Mouse (Mus musculus) forebrain, embryonic 13.5 days (tissue): ENCODE data around the gene Atp23. TPM values are rescaled to one million over a fixed set of nuclear protein-coding genes. Genes with fewer than 3 reads are reported as not detected.

Experiments used
- ATAC-seq: fragments of 200-750 bp; cut with Nextera tagmentation; 2 replicates; pipeline ENCODE4 v1.8.0; 2017
- H3K27ac ChIP-seq: fragments of 300-500 bp; sonication (generic); 2 replicates; pipeline ENCODE4 v1.5.1; 2015; ENCODE audit warnings: inconsistent platforms, mild to moderate bottlenecking, moderate library complexity
- H3K27me3 ChIP-seq: fragments of 300-500 bp; sonication (generic); 2 replicates; pipeline ENCODE4 v1.6.1; 2015; ENCODE audit warnings: mild to moderate bottlenecking, inconsistent platforms
- H3K36me3 ChIP-seq: fragments of 300-500 bp; sonication (generic); 2 replicates; pipeline ENCODE4 v1.6.1; 2015; ENCODE audit warnings: mild to moderate bottlenecking, inconsistent platforms; ENCODE audit not compliant: poor library complexity, severe bottlenecking
- H3K4me1 ChIP-seq: fragments of 300-500 bp; sonication (generic); 2 replicates; pipeline ENCODE4 v1.6.1; 2015; ENCODE audit warnings: inconsistent platforms
- H3K4me2 ChIP-seq: fragments of 300-500 bp; sonication (generic); 2 replicates; pipeline ENCODE4 v1.6.1; 2015; ENCODE audit warnings: inconsistent platforms, mild to moderate bottlenecking, moderate library complexity
- H3K4me3 ChIP-seq: fragments of 300-500 bp; sonication (generic); 2 replicates; pipeline ENCODE4 v1.5.1; 2015; ENCODE audit warnings: mild to moderate bottlenecking, inconsistent platforms
- H3K9ac ChIP-seq: fragments of 300-500 bp; sonication (generic); 2 replicates; pipeline ENCODE4 v1.6.1; 2015; ENCODE audit warnings: mild to moderate bottlenecking, inconsistent platforms
- H3K9me3 ChIP-seq: fragments of 300-500 bp; sonication (generic); replicated peaks from 2 replicates; pipeline ENCODE4 v1.6.1; 2016; ENCODE audit warnings: inconsistent platforms
- WGBS: fragments of 180-500 bp; shearing (Covaris S2); methylation state at CpG from one replicate; pipeline ENCODE4 v1.1.7; 2015; 5-methylcytosine and 5-hydroxymethylcytosine counted together
- polyA plus RNA-seq: library from polyadenylated mRNA; unstranded; fragments of >200 nt; fragmentation: Nextera tagmentation; extraction: Ambion mirVana; gene quantifications from 2 replicates; pipeline ENCODE4 v1.2.1, GENCODE M21; 2015

Gene Atp23
- polyA plus RNA-seq, 1 experiment from 2014 or later, result 9.9 TPM

- peaks cover 61% of the 10 kb centered on the region for H3K4me1 ChIP-seq
- H3K9me3 ChIP-seq, result no peaks in the 10 kb centered on the region
- ATAC-seq, result 0 out of 2 replicates have a peak, but pooled peaks have one; percentile 22
- 24% methylated on average over 3 of the region's 3 CpGs for WGBS
- H3K27me3 ChIP-seq, result no peaks in the 10 kb centered on the region
- no peaks in the 10 kb centered on the region for H3K36me3 ChIP-seq
- no peak overlapping the region for H3K4me2 ChIP-seq
- peak overlapping the region; percentile 86 for H3K27ac ChIP-seq
- no peak overlapping the region for H3K4me3 ChIP-seq
- no peak overlapping the region for H3K9ac ChIP-seq
These were observed 28.4 kb upstream of the Atp23 start for GRCm38 (mm10) chr10:126929543-126929942.

DNA sequence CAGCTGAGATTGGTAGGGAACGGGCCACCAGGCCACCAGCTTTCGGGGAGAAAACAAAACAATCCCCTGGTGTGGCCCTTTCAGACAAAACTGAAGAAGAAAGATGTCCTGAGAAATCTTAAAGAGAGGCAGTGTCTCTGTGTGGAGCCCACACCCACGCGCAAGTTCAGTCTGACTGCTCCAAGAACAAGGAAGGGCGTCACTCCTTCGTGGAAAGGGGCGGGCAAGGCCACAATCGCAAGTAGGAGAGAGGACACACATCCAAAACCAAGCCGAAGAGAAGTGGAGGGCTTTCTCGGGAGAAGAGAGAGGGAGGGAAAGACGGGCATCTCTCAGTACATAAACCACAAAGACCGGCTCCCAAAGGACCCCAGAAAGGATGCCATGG lies 27.7 kb upstream of the Atp23 start:
- H3K27me3 ChIP-seq, result no peaks in the 10 kb centered on the region
- H3K27ac ChIP-seq, result peak overlapping the region; percentile 80
- 22% methylated on average over 12 of the region's 12 CpGs for WGBS
- peaks cover 61% of the 10 kb centered on the region for H3K4me1 ChIP-seq
- H3K9ac ChIP-seq, result peak overlapping the region; percentile 77; the same call in 1 of the 2 replicates
- peak overlapping the region; percentile 57 for H3K4me3 ChIP-seq
- ATAC-seq, result no peak
- H3K36me3 ChIP-seq, result no peaks in the 10 kb centered on the region
- H3K4me2 ChIP-seq, result peak overlapping the region; percentile 91
- no peaks in the 10 kb centered on the region for H3K9me3 ChIP-seq

- Histone ChIP-seq H3K27ac (peak overlapping the region; percentile 80), H3K9me3 (no peaks in the 10 kb centered on the region), H3K4me3 (peak overlapping the region; percentile 57), H3K36me3 (no peaks in the 10 kb centered on the region), H3K27me3 (no peaks in the 10 kb centered on the region), H3K4me1 (peaks cover 61% of the 10 kb centered on the region), H3K9ac (peak overlapping the region; percentile 77), H3K4me2 (peak overlapping the region; percentile 91)
- under 1% methylated on average over 39 of the region's 39 CpGs for WGBS
- ATAC-seq, result peak; percentile 51
These were observed 27.1 kb upstream of the Atp23 start for GRCm38 (mm10) chr10:126928011-126928818.

GRCm38 (mm10) chr10:126927101-126927961 lies 26.2 kb upstream of the Atp23 start:
- Histone ChIP-seq H3K27ac (peak overlapping the region; percentile 80), H3K4me2 (peak overlapping the region; percentile 91), H3K27me3 (no peaks in the 10 kb centered on the region), H3K36me3 (no peaks in the 10 kb centered on the region), H3K9ac (peak overlapping the region; percentile 77), H3K9me3 (no peaks in the 10 kb centered on the region), H3K4me1 (peaks cover 61% of the 10 kb centered on the region), H3K4me3 (peak overlapping the region; percentile 57)
- ATAC-seq, result peak; percentile 17; the same call in 1 of the 2 replicates
- 6% methylated on average over 11 of the region's 11 CpGs for WGBS

DNA sequence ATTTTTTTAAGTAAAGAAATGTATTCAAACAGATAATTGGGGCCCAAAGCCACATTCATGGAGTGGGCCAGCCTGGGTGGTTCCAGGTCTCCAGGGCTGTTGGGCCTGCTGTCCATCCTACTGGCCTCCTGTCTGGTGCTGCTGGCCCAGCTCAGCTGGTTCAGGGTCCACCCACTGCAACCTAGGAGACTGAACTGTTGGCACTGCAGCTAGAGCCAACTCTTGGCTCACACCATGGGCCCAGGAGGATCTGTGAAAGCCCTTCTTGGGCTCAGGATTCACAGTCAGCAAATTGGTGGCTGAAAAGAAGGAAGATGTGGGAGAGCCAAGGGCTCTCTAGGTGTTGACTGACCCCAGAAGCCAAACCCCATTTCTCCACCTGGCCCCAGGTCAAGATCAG lies 24.2 kb upstream of the Atp23 start:
- H3K27me3 ChIP-seq, result no peaks in the 10 kb centered on the region
- H3K4me2 ChIP-seq, result no peak overlapping the region
- H3K36me3 ChIP-seq, result no peaks in the 10 kb centered on the region
- no peak for ATAC-seq
- H3K4me1 ChIP-seq, result peaks cover 51% of the 10 kb centered on the region
- H3K9ac ChIP-seq, result no peak overlapping the region
- H3K9me3 ChIP-seq, result no peaks in the 10 kb centered on the region
- no peak overlapping the region; the same call in 1 of the 2 replicates for H3K27ac ChIP-seq
- no peak overlapping the region for H3K4me3 ChIP-seq

- Histone ChIP-seq H3K27ac (no peak overlapping the region), H3K4me2 (no peak overlapping the region), H3K27me3 (no peaks in the 10 kb centered on the region), H3K9ac (no peak overlapping the region), H3K36me3 (no peaks in the 10 kb centered on the region), H3K4me3 (no peak overlapping the region), H3K4me1 (peaks cover 38% of the 10 kb centered on the region), H3K9me3 (peaks cover 7% of the 10 kb centered on the region; the same call in 1 of the 2 replicates)
- WGBS, result 62% methylated on average over 3 of the region's 3 CpGs
- ATAC-seq, result no peak
These were observed 22.9 kb upstream of the Atp23 start for GRCm38 (mm10) chr10:126924087-126924486.

GRCm38 (mm10) chr10:126920220-126920619 lies 19.1 kb upstream of the Atp23 start:
- Histone ChIP-seq H3K4me2 (no peak overlapping the region), H3K4me1 (no peaks in the 10 kb centered on the region), H3K36me3 (no peaks in the 10 kb centered on the region), H3K9me3 (peaks cover 7% of the 10 kb centered on the region; the same call in 1 of the 2 replicates), H3K4me3 (no peak overlapping the region), H3K27ac (no peak overlapping the region), H3K27me3 (peaks cover 8% of the 10 kb centered on the region; the same call in 1 of the 2 replicates), H3K9ac (no peak overlapping the region)
- 95% methylated on average over 3 of the region's 3 CpGs for WGBS
- ATAC-seq, result no peak

DNA sequence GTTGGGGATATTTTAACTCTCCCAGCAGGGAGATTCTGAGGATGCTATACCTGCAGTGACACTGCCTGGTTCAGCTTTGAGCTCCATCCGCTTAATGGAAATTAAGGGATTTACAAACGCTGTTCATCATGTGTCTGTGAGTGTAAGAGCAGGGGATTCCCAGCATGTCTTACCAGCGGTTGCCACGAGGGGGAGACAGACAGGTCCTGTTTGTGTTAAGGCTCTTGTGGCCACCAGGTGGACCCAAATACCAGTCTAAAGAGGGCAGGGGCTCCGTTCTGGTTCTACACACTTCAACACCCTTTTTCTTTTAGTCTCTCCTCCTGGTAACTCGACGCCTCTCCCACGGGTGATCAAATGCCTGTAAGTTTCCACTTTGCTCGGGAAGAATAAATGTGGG lies 17.9 kb upstream of the Atp23 start:
- ATAC-seq, result peak; percentile 90
- H3K27me3 ChIP-seq, result peaks cover 8% of the 10 kb centered on the region; the same call in 1 of the 2 replicates
- WGBS, result 2% methylated on average over 9 of the region's 9 CpGs
- H3K4me2 ChIP-seq, result no peak overlapping the region
- no peak overlapping the region for H3K27ac ChIP-seq
- H3K9me3 ChIP-seq, result peaks cover 7% of the 10 kb centered on the region; the same call in 1 of the 2 replicates
- H3K4me3 ChIP-seq, result no peak overlapping the region
- no peaks in the 10 kb centered on the region for H3K4me1 ChIP-seq
- H3K9ac ChIP-seq, result no peak overlapping the region
- no peaks in the 10 kb centered on the region for H3K36me3 ChIP-seq

GRCm38 (mm10) chr10:126914288-126914687 lies 13.1 kb upstream of the Atp23 start:
- no peaks in the 10 kb centered on the region for H3K9me3 ChIP-seq
- H3K4me3 ChIP-seq, result no peak overlapping the region
- H3K9ac ChIP-seq, result no peak overlapping the region
- no peak overlapping the region for H3K4me2 ChIP-seq
- no peak overlapping the region for H3K27ac ChIP-seq
- no peaks in the 10 kb centered on the region for H3K36me3 ChIP-seq
- peaks cover 8% of the 10 kb centered on the region; the same call in 1 of the 2 replicates for H3K27me3 ChIP-seq
- 88% methylated on average over 5 of the region's 5 CpGs for WGBS
- ATAC-seq, result no peak
- H3K4me1 ChIP-seq, result no peaks in the 10 kb centered on the region

DNA sequence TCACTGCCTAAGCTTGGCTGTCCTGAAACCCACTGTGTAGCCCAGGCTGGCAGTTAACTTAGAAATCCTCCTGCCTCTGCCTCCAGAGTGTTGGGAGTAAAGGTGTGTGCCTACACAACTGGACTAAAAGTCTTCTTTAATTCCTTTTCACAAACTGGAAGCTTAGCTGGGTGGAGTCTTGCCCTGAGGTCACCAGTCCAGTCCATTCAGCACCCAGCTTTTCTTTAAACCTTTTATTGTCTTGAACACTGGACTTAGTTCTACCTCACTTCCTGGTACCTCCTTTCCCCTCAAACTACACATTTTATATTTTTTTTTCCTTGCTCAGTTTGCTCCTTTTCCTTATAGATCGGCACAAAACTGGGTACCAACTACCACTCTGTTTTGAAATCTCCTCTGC lies 10.3 kb upstream of the Atp23 start:
- no peak for ATAC-seq
- Histone ChIP-seq H3K27ac (no peak overlapping the region), H3K36me3 (no peaks in the 10 kb centered on the region), H3K9ac (no peak overlapping the region), H3K27me3 (no peaks in the 10 kb centered on the region), H3K9me3 (no peaks in the 10 kb centered on the region), H3K4me2 (no peak overlapping the region), H3K4me3 (no peak overlapping the region), H3K4me1 (no peaks in the 10 kb centered on the region)
- 92% methylated on average over 1 of the region's 1 CpGs for WGBS

- no peak overlapping the region for H3K4me3 ChIP-seq
- H3K4me2 ChIP-seq, result no peak overlapping the region
- H3K27me3 ChIP-seq, result no peaks in the 10 kb centered on the region
- 94% methylated on average over 5 of the region's 5 CpGs for WGBS
- no peaks in the 10 kb centered on the region for H3K9me3 ChIP-seq
- H3K9ac ChIP-seq, result no peak overlapping the region
- 0 out of 2 replicates have a peak, but pooled peaks cover 4% of the 10 kb centered on the region for H3K4me1 ChIP-seq
- no peaks in the 10 kb centered on the region for H3K36me3 ChIP-seq
- ATAC-seq, result no peak
- H3K27ac ChIP-seq, result no peak overlapping the region
These were observed 5.7 kb upstream of the Atp23 start for GRCm38 (mm10) chr10:126906811-126907210.

- H3K4me2 ChIP-seq, result peak overlapping the region; percentile 70
- H3K9ac ChIP-seq, result peak overlapping the region; percentile 66
- no peaks in the 10 kb centered on the region for H3K36me3 ChIP-seq
- peak overlapping the region; percentile 40 for H3K4me3 ChIP-seq
- H3K27me3 ChIP-seq, result no peaks in the 10 kb centered on the region
- peak overlapping the region; percentile 58 for H3K27ac ChIP-seq
- no peaks in the 10 kb centered on the region for H3K9me3 ChIP-seq
- peak; percentile 85 for ATAC-seq
- 2% methylated on average over 30 of the region's 30 CpGs for WGBS
- peaks cover 12% of the 10 kb centered on the region for H3K4me1 ChIP-seq
These were observed 4.5 kb upstream of the Atp23 start for GRCm38 (mm10) chr10:126905650-126906075.
